Mouse (Mus musculus): ENCODE measurements around the gene Zbtb48. TPM values are rescaled to one million over a fixed set of nuclear protein-coding genes. Genes with fewer than 3 reads are reported as not detected.

Zbtb48 gene
- total and polyA plus RNA-seq, 2 experiments from 2014 or later, result 10.9 to 14.2 TPM

- 49% methylated on average over 5 of the region's 5 CpGs for WGBS
- Histone ChIP-seq H3K4me1 (ENCODE audit: insufficient read depth) (peaks cover 34% of the 10 kb centered on the region), H3K4me2 (ENCODE audit: low read depth) (peak overlapping the region; percentile 97), H3K36me3 (ENCODE audit: insufficient read depth) (peaks cover 3% of the 10 kb centered on the region; the same call in 1 of the 2 replicates), H3K9ac (no peak overlapping the region), H3K9me3 (ENCODE audit: low read length) (no peaks in the 10 kb centered on the region), H3K4me3 (ENCODE audit: low read depth, low read length) (no peak overlapping the region), H3K27ac (ENCODE audit: low read depth, low read length) (no peak overlapping the region), H3K27me3 (ENCODE audit: insufficient read depth, low read length) (no peaks in the 10 kb centered on the region)
- peak; percentile 58 for TF ChIP-seq CTCF (IDR thresholded peaks at IDR 0.05; ENCODE audit: low read depth)
- ATAC-seq, result no peak
- DNase-seq, result no peak
Observed at GRCm38 (mm10) chr4:152029087-152029486, 1.6 kb upstream of the Zbtb48 start.

GRCm38 (mm10) chr4:152028456-152028855 lies 985 bp upstream of the Zbtb48 start:
- Histone ChIP-seq H3K4me1 (ENCODE audit: insufficient read depth) (peaks cover 34% of the 10 kb centered on the region), H3K27me3 (ENCODE audit: insufficient read depth, low read length) (no peaks in the 10 kb centered on the region), H3K36me3 (ENCODE audit: insufficient read depth) (peaks cover 6% of the 10 kb centered on the region; the same call in 1 of the 2 replicates), H3K27ac (ENCODE audit: low read depth, low read length) (no peak overlapping the region), H3K9ac (peak overlapping the region; percentile 66; the same call in 1 of the 2 replicates), H3K4me2 (ENCODE audit: low read depth) (peak overlapping the region; percentile 97), H3K9me3 (ENCODE audit: low read length) (no peaks in the 10 kb centered on the region), H3K4me3 (ENCODE audit: low read depth, low read length) (peak overlapping the region; percentile 61)
- 72% methylated on average over 15 of the region's 15 CpGs for WGBS
- 0 out of 2 replicates have a peak, but pooled peaks have one; percentile 2 for TF ChIP-seq CTCF (IDR thresholded peaks at IDR 0.05; ENCODE audit: low read depth)
- ATAC-seq, result no peak
- no peak for DNase-seq

GRCm38 (mm10) chr4:152026751-152027508 lies 541 bp downstream of the Zbtb48 start:
- 2% methylated on average over 41 of the region's 41 CpGs for WGBS
- Histone ChIP-seq H3K4me2 (ENCODE audit: low read depth) (peak overlapping the region; percentile 97), H3K9ac (peak overlapping the region; percentile 66), H3K9me3 (ENCODE audit: low read length) (no peaks in the 10 kb centered on the region), H3K27ac (ENCODE audit: low read depth, low read length) (peak overlapping the region; percentile 62; the same call in 1 of the 2 replicates), H3K27me3 (ENCODE audit: insufficient read depth, low read length) (no peaks in the 10 kb centered on the region), H3K4me3 (ENCODE audit: low read depth, low read length) (peak overlapping the region; percentile 61), H3K36me3 (ENCODE audit: insufficient read depth) (peaks cover 20% of the 10 kb centered on the region), H3K4me1 (ENCODE audit: insufficient read depth) (peaks cover 34% of the 10 kb centered on the region)
- DNase-seq (no peak), ATAC-seq (peak; percentile 48)
- TF ChIP-seq CTCF (IDR thresholded peaks at IDR 0.05; ENCODE audit: low read depth), result peak; percentile 7; the same call in 1 of the 2 replicates

GRCm38 (mm10) chr4:152024525-152024924 lies 2.9 kb downstream of the Zbtb48 start:
- no peak for ATAC-seq
- Histone ChIP-seq H3K27ac (ENCODE audit: low read depth, low read length) (no peak overlapping the region), H3K4me2 (ENCODE audit: low read depth) (no peak overlapping the region), H3K4me1 (ENCODE audit: insufficient read depth) (peaks cover 26% of the 10 kb centered on the region), H3K9me3 (ENCODE audit: low read length) (no peaks in the 10 kb centered on the region), H3K9ac (no peak overlapping the region; the same call in 1 of the 2 replicates), H3K36me3 (ENCODE audit: insufficient read depth) (peaks cover 44% of the 10 kb centered on the region), H3K4me3 (ENCODE audit: low read depth, low read length) (no peak overlapping the region), H3K27me3 (ENCODE audit: insufficient read depth, low read length) (no peaks in the 10 kb centered on the region)
- WGBS, result 93% methylated on average over 11 of the region's 11 CpGs
- TF ChIP-seq CTCF (IDR thresholded peaks at IDR 0.05; ENCODE audit: low read depth), result no peak
- DNase-seq, result no peak

GRCm38 (mm10) chr4:152022506-152022905 lies 5.0 kb downstream of the Zbtb48 start:
- DNase-seq, result no peak
- Histone ChIP-seq H3K27ac (ENCODE audit: low read depth, low read length) (no peak overlapping the region), H3K9me3 (ENCODE audit: low read length) (no peaks in the 10 kb centered on the region), H3K4me2 (ENCODE audit: low read depth) (no peak overlapping the region), H3K36me3 (ENCODE audit: insufficient read depth) (peaks cover 56% of the 10 kb centered on the region), H3K9ac (no peak overlapping the region), H3K4me3 (ENCODE audit: low read depth, low read length) (no peak overlapping the region), H3K4me1 (ENCODE audit: insufficient read depth) (peaks cover 14% of the 10 kb centered on the region), H3K27me3 (ENCODE audit: insufficient read depth, low read length) (no peaks in the 10 kb centered on the region)
- no peak for ATAC-seq
- WGBS, result 89% methylated on average over 8 of the region's 8 CpGs
- TF ChIP-seq CTCF (IDR thresholded peaks at IDR 0.05; ENCODE audit: low read depth), result no peak

GRCm38 (mm10) chr4:152021568-152022097 lies 5.8 kb downstream of the Zbtb48 start:
- H3K9ac ChIP-seq, result no peak overlapping the region
- no peak for TF ChIP-seq CTCF (IDR thresholded peaks at IDR 0.05; ENCODE audit: low read depth)
- H3K4me2 ChIP-seq (ENCODE audit: low read depth), result no peak overlapping the region
- peaks cover 59% of the 10 kb centered on the region for H3K36me3 ChIP-seq (ENCODE audit: insufficient read depth)
- peaks cover 11% of the 10 kb centered on the region for H3K4me1 ChIP-seq (ENCODE audit: insufficient read depth)
- WGBS, result 79% methylated on average over 12 of the region's 12 CpGs
- no peak overlapping the region for H3K27ac ChIP-seq (ENCODE audit: low read depth, low read length)
- no peak overlapping the region for H3K4me3 ChIP-seq (ENCODE audit: low read depth, low read length)
- no peak for DNase-seq
- no peaks in the 10 kb centered on the region for H3K27me3 ChIP-seq (ENCODE audit: insufficient read depth, low read length)
- ATAC-seq, result no peak
- H3K9me3 ChIP-seq (ENCODE audit: low read length), result no peaks in the 10 kb centered on the region

- DNase-seq, result no peak
- H3K9ac ChIP-seq, result no peak overlapping the region
- H3K4me2 ChIP-seq (ENCODE audit: low read depth), result no peak overlapping the region
- no peak for ATAC-seq
- no peaks in the 10 kb centered on the region for H3K9me3 ChIP-seq (ENCODE audit: low read length)
- no peaks in the 10 kb centered on the region for H3K27me3 ChIP-seq (ENCODE audit: insufficient read depth, low read length)
- no peak overlapping the region for H3K4me3 ChIP-seq (ENCODE audit: low read depth, low read length)
- 94% methylated on average over 21 of the region's 21 CpGs for WGBS
- no peak overlapping the region for H3K27ac ChIP-seq (ENCODE audit: low read depth, low read length)
- H3K4me1 ChIP-seq (ENCODE audit: insufficient read depth), result no peaks in the 10 kb centered on the region
- no peak for TF ChIP-seq CTCF (IDR thresholded peaks at IDR 0.05; ENCODE audit: low read depth)
- peaks cover 69% of the 10 kb centered on the region for H3K36me3 ChIP-seq (ENCODE audit: insufficient read depth)
Observed at GRCm38 (mm10) chr4:152020024-152020423, 7.4 kb downstream of the Zbtb48 start.

Measured in forebrain, postnatal 0 days (tissue).